Mouse (Mus musculus) midbrain, postnatal 0 days (tissue): ENCODE data around the gene Sec14l5. TPM values are rescaled to one million over a fixed set of nuclear protein-coding genes. Genes with fewer than 3 reads are reported as not detected.
"Not testable (repeated sequence)": the region's sequence is repeated elsewhere in the genome, so short reads cannot be mapped to it uniquely, and the experiment has no call there.

ENCODE experiments used
- ATAC-seq: fragments of 200-750 bp; cut with Nextera tagmentation; 2 replicates; pipeline ENCODE4 v1.8.0; 2017; ENCODE audit warnings: moderate number of reproducible peaks, mild to moderate bottlenecking, moderate TSS enrichment, moderate library complexity; ENCODE audit not compliant: low FRiP score
- DNase-seq: peaks from one replicate; pipeline ENCODE4 v3.0.0-alpha.2; 2015; ENCODE audit warnings: low spot score
- H3K27ac ChIP-seq: fragments of 300-500 bp; sonication (generic); 2 replicates; pipeline ENCODE4 v1.5.1; 2014; ENCODE audit warnings: low read depth, mild to moderate bottlenecking, low read length, mixed read lengths
- H3K27me3 ChIP-seq: fragments of 300-500 bp; sonication (generic); 2 replicates; pipeline ENCODE4 v1.6.1; 2014; ENCODE audit warnings: low read length, control low read depth, mixed read lengths; ENCODE audit not compliant: insufficient read depth
- H3K36me3 ChIP-seq: fragments of 300-500 bp; sonication (generic); 2 replicates; pipeline ENCODE4 v1.6.1; 2014; ENCODE audit warnings: low read length, control low read depth, mixed read lengths; ENCODE audit not compliant: insufficient read depth
- H3K4me1 ChIP-seq: fragments of 300-500 bp; sonication (generic); 2 replicates; pipeline ENCODE4 v1.6.1; 2014; ENCODE audit warnings: mild to moderate bottlenecking, control low read depth, antibody characterized with exemption, low read length, mixed read lengths; ENCODE audit not compliant: insufficient read depth
- H3K4me2 ChIP-seq: fragments of 300-500 bp; sonication (generic); 2 replicates; pipeline ENCODE4 v1.6.1; 2014; ENCODE audit warnings: low read depth, mild to moderate bottlenecking, low read length, mixed read lengths; ENCODE audit not compliant: poor library complexity, severe bottlenecking
- H3K4me3 ChIP-seq: fragments of 300-500 bp; sonication (generic); 2 replicates; pipeline ENCODE4 v1.5.1; 2014; ENCODE audit warnings: low read depth, mild to moderate bottlenecking, low read length, moderate library complexity
- H3K9ac ChIP-seq: fragments of 300-500 bp; sonication (generic); replicated peaks from 2 replicates; pipeline ENCODE4 v1.6.1; 2014; ENCODE audit warnings: mild to moderate bottlenecking, low read length, moderate library complexity, mixed read lengths; ENCODE audit not compliant: poor library complexity, severe bottlenecking
- H3K9me3 ChIP-seq: fragments of 300-500 bp; sonication (generic); 2 replicates; pipeline ENCODE4 v1.6.1; 2016; ENCODE audit warnings: low read length, control low read depth
- CTCF ChIP-seq: IDR thresholded peaks from 2 replicates; pipeline ENCODE4 v1.5.1; 2016; ENCODE audit warnings: antibody characterized with exemption, mild to moderate bottlenecking
- WGBS: fragments of 180-500 bp; shearing (Covaris S2); extraction: QIAGEN DNeasy Blood & Tissue Kit; methylation state at CpG from one replicate; pipeline ENCODE4 v1.1.7; 2014; 5-methylcytosine and 5-hydroxymethylcytosine counted together
- polyA plus RNA-seq: library from polyadenylated mRNA; unstranded; fragments of >200 nt; fragmentation: Nextera tagmentation; extraction: Ambion mirVana; gene quantifications from 2 replicates; pipeline ENCODE4 v1.2.1, GENCODE M21; 2015
- total RNA-seq: library from RNA; depleted of rRNA; stranded (reverse); fragments of >200 nt; gene quantifications from 2 replicates; pipeline ENCODE4 v1.2.3, GENCODE M21; 2014

The Sec14l5 gene
- total and polyA plus RNA-seq, 2 experiments from 2014 or later: 0.14 to 1.6 TPM

DNA sequence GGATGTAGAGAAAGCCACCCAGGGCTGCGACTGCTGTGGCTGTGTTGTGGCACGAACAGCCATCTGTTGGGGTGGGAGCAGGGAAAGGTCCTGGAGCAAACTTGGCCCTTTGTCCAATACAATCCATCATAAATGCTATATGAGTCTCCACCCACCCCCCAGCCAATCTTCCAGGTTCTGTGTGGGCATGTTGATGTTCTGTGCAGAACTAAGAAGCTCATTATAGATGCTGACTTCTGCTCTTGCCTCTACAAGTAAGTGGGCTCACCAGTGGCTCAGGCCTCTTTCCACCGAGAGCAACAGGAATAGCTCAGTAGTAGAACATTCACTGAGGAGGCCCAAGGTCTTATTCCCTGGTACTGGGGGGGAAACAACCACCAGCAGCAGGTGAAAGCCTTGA is 65.2 kb downstream of the Sec14l5 start:
- H3K9me3 ChIP-seq: no peaks in the 10 kb centered on the region
- DNase-seq (no peak), ATAC-seq (no peak)
- H3K4me1 ChIP-seq: no peaks in the 10 kb centered on the region
- WGBS: 78% methylated on average over 3 of the region's 3 CpGs
- H3K27me3 ChIP-seq: no peaks in the 10 kb centered on the region
- no peak for TF ChIP-seq CTCF
- no peak overlapping the region for H3K4me2 ChIP-seq
- H3K36me3 ChIP-seq: no peaks in the 10 kb centered on the region
- H3K27ac ChIP-seq: no peak overlapping the region
- no peak overlapping the region for H3K4me3 ChIP-seq
- H3K9ac ChIP-seq: no peak overlapping the region

DNA sequence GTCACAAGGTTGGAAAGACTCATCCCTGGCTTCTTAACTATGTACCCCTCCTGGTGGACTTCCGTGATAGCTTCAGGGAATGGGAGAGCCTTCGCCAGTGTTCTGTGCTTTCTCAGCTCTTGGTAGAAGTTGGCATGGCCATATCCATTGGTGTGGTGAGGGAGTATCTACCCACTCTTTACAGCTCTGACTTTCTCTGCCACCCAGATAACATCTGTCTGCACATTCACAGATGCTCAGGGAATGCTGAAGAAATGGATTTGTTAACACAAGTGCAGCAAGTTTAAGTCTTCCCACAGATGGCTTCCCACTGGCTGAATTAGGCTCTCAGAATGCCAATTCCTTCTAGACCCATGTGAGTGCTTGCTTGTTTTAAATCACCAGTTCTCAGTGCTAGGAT is 67.2 kb downstream of the Sec14l5 start:
- DNase-seq (no peak), ATAC-seq (no peak)
- Histone ChIP-seq H3K27me3 (no peaks in the 10 kb centered on the region), H3K36me3 (no peaks in the 10 kb centered on the region), H3K4me2 (no peak overlapping the region), H3K4me3 (no peak overlapping the region), H3K9me3 (no peaks in the 10 kb centered on the region), H3K4me1 (no peaks in the 10 kb centered on the region), H3K27ac (no peak overlapping the region), H3K9ac (no peak overlapping the region)
- WGBS: 90% methylated on average over 2 of the region's 2 CpGs
- no peak for TF ChIP-seq CTCF

DNA sequence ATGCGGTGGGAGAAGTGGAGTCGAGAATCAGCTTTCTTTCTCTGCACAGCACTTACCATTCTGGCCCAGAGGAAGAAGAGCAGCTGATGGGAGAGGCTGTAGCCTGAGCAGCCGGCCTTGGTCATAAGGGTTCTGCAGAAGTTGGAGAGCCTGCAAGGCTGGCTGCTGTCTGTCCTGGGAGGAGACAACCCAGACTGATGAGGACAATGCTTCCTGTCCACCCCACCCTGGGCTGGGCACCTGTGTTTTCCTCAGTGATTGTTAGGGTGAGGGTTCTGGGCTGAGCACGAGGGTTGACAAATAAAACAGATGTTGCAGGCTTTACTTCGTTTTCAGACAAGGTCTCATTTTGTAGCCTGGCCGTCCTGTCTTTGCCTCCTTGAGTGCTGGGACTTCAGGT is 69.8 kb downstream of the Sec14l5 start:
- no peaks in the 10 kb centered on the region for H3K36me3 ChIP-seq
- H3K4me1 ChIP-seq: no peaks in the 10 kb centered on the region
- no peaks in the 10 kb centered on the region for H3K9me3 ChIP-seq
- ATAC-seq (no peak), DNase-seq (no peak)
- no peak overlapping the region for H3K4me3 ChIP-seq
- TF ChIP-seq CTCF: no peak
- H3K4me2 ChIP-seq: no peak overlapping the region
- no peak overlapping the region for H3K27ac ChIP-seq
- 70% methylated on average over 6 of the region's 6 CpGs for WGBS
- H3K9ac ChIP-seq: no peak overlapping the region
- H3K27me3 ChIP-seq: no peaks in the 10 kb centered on the region

DNA sequence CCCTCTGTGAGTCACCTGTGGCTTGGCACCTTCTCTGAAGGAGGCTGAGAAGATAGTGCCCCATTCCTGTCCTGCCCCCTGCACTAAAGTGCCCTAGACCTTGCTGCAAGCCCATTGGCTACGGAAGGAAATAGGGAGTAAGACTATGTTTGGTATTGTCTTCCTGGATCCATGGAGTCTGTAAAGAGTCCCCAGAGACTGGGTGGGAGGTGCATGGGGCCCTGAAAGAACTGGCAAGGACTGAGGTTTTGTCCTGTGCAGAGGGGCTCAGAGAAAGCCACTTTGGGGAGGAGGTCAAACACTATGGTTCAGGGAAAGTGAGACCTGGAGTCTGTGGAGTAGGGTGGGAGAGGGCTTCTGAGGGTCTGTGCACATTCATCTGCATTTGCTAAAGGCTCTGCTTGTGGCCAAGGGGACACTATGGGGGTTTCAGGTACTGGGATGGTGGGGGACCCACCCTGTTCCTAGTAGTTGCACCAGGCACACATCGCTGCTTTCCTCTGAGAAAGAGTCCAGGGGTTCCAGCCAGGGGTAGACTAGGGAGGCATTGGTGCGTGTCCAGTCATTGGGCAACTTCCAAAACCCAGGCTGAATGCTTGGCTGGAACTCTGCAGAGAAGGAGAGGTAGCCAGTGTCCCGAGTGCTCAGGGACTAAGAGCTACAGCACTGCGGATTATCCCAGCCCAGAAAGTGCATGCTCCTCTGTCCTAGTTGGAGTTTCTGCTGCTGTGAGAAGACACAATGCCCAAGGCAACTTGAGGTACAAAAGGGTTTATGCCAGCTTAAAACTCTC is 70.6 kb downstream of the Sec14l5 start:
- Histone ChIP-seq H3K9ac (no peak overlapping the region), H3K27me3 (no peaks in the 10 kb centered on the region), H3K27ac (no peak overlapping the region), H3K36me3 (no peaks in the 10 kb centered on the region), H3K4me3 (no peak overlapping the region), H3K4me2 (no peak overlapping the region), H3K4me1 (no peaks in the 10 kb centered on the region), H3K9me3 (no peaks in the 10 kb centered on the region)
- DNase-seq (no peak), ATAC-seq (no peak)
- 53% methylated on average over 5 of the region's 5 CpGs for WGBS
- no peak for TF ChIP-seq CTCF

DNA sequence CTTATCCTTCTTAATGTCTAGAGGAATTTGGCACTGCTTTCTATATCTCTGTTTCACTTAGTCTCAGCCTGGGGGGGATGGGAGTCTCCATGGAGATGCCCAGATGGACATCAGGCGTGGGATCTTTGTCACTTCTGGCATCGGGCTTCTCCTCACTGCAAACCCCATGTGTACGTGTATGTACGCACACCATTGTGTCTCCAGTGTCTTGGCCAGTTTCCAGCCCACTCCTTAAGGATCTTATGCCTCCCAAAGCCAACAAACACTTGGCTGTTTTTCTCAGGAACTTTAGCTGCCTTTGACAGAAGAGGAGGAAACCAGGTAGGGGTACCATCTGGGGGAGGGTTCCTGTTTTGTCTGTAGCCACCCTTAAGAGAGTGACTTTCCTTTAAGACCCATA is 74.5 kb downstream of the Sec14l5 start:
- no peaks in the 10 kb centered on the region for H3K36me3 ChIP-seq
- no peaks in the 10 kb centered on the region for H3K4me1 ChIP-seq
- H3K4me3 ChIP-seq: no peak overlapping the region
- TF ChIP-seq CTCF: no peak
- no peak overlapping the region for H3K9ac ChIP-seq
- ATAC-seq (no peak), DNase-seq (no peak)
- no peak overlapping the region for H3K4me2 ChIP-seq
- no peak overlapping the region for H3K27ac ChIP-seq
- no peaks in the 10 kb centered on the region for H3K27me3 ChIP-seq
- 59% methylated on average over 4 of the region's 4 CpGs for WGBS
- H3K9me3 ChIP-seq: no peaks in the 10 kb centered on the region

DNA sequence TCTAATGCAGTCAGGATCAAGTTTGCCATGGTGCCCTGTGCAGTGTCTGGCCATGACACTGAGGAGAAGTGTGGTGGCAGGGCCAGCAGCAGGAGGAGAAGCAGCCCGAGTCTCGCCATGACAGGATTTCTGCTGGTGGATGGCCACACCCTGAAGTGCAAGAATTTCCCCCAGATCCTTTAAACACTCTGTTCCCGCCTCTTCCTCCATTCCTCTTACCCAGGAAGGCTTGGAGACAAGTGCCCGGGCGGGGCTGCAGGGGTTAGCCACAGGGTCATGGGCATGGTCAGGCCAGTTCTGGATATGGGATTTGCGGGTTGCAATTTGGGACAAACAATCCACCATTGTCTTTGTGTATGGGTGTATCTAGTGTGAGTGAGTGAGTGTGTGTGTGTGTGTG is 75.2 kb downstream of the Sec14l5 start, which contains the start of gene AU021092:
Gene AU021092 (minus strand): TSS at position 160 of the 400 bp plus-strand sequence.
- Histone ChIP-seq H3K27ac (no peak within 1 kb of the TSS), H3K4me2 (no peak within 1 kb of the TSS), H3K4me1 (no peaks in the 10 kb centered on the region), H3K9ac (no peak within 1 kb of the TSS), H3K36me3 (no peaks in the 10 kb centered on the region), H3K4me3 (no peak within 1 kb of the TSS), H3K9me3 (no peaks in the 10 kb centered on the region), H3K27me3 (no peaks in the 10 kb centered on the region)
- TF ChIP-seq CTCF: no peak
- no peak for DNase-seq
- no peak for ATAC-seq
- WGBS: 72% methylated on average over 6 of the region's 6 CpGs

DNA sequence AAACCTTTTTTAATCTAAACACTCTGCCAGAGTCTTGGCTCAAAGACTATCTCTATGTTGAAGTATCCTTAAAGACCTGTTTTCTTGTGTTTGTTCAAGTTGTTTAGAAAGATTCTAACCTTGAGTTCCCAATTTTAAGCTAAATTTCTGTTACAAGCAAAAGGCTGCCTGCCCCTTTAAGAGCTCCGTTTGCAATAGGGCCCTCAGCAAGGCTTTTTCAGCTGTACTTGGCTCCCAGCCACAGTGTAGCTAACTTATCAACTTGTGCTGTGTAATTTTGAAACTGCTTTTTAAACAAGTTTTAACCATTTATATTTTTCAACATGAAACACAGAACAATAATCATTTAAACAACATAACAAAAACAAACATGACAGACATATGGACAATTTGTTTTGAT is 79.6 kb downstream of the Sec14l5 start:
- H3K27ac ChIP-seq: not testable (repeated sequence)

DNA sequence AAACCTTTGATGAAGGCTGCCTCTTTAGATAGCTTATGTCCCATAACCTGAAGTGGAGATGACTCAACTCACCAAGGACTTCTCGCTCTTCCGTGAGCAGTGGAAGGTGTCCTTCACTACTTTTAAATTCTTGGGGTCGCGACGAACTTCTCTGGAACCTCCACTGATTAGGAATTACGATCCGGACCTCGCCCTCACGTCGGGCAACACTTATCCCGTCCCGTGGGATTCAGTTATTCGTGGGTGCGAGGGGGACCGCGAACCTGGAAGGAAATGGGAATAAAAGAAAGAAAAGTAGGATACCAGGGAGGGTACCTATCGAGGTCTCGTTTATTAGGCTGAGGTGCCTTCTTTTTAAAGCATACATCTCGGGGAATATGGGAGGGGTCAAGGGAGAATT is 80.6 kb downstream of the Sec14l5 start:
- not testable (repeated sequence) for H3K27ac ChIP-seq, H3K36me3 ChIP-seq, H3K9me3 ChIP-seq, H3K4me2 ChIP-seq, H3K9ac ChIP-seq, ATAC-seq, H3K27me3 ChIP-seq, H3K4me3 ChIP-seq, DNase-seq, H3K4me1 ChIP-seq
- 87% methylated on average over 19 of the region's 19 CpGs for WGBS

More for the DNA sequence above, 79.6 kb downstream of the Sec14l5 start:
- WGBS: 6% methylated on average over 1 of the region's 1 CpGs
- H3K4me3 ChIP-seq, H3K4me1 ChIP-seq, ATAC-seq, H3K4me2 ChIP-seq, H3K27me3 ChIP-seq, H3K36me3 ChIP-seq, H3K9me3 ChIP-seq, H3K9ac ChIP-seq, DNase-seq: not testable (repeated sequence)

DNA sequence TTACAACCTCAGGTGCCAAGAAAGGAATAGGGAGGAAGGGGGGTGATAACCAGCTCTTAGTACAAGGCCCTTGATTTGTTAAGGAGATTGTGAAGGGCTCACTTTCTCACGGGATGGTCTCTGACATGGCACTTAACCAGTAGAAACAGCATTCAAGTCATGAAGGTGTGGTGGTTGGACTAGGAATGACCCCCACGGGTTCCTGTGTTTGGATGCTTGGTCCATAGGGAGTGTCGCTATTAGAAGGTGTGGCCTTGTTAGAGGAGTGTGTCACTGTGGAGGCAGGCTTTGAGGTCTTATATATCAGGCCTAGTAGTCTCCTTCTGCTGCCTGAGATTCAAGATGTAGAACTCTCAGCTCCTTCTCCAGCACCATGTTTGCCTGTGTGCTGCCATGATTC is 81.2 kb downstream of the Sec14l5 start:
- not testable (repeated sequence) for H3K27ac ChIP-seq, H3K9ac ChIP-seq, ATAC-seq, H3K4me1 ChIP-seq, H3K27me3 ChIP-seq, DNase-seq, H3K4me2 ChIP-seq, H3K9me3 ChIP-seq, H3K36me3 ChIP-seq, H3K4me3 ChIP-seq
- 81% methylated on average over 3 of the region's 3 CpGs for WGBS
